ENCODE assay signal across 7 mouse cellular contexts in genomic region chr10:81349146-81349545, GRCm38 (mm10). TPM values are rescaled to one million over a fixed set of nuclear protein-coding genes. Genes with fewer than 3 reads are reported as not detected.
DNase-seq lines count a peak whose midpoint lies in the region; ATAC-seq and TF ChIP-seq lines count a peak whose summit lies in the region.

No protein-coding gene starts in this region.

- TF ChIP-seq RAD21 in CH12.LX (IDR thresholded peaks at IDR 0.05; ENCODE audit: low read depth, low read length), result no peak

- peak overlapping the region; percentile 89 for H3K4me2 ChIP-seq in CH12.LX (ENCODE audit: insufficient read depth, low read depth, poor library complexity, severe bottlenecking)
- peak overlapping the region; percentile 92 for H3K4me2 ChIP-seq in forebrain, embryonic 14.5 days (ENCODE audit: low read length)
- H3K4me2 ChIP-seq in kidney, embryonic 14.5 days (replicated peaks; ENCODE audit: low read depth, low read length), result peak overlapping the region; percentile 73

- in situ Hi-C loops in CH12.LX (cut with MboI; ENCODE audit: low pct_ligation_motif_present, low pct_unique_long_range_greater_than_20kb, low sequenced_read_pairs), result no loop called here

- H3K79me2 ChIP-seq in CH12.LX (replicated peaks; ENCODE audit: control insufficient read depth, extremely low read depth, insufficient read depth, poor library complexity, severe bottlenecking), result no peaks in the 10 kb centered on the region

- H3K36me3 ChIP-seq in CH12.LX (replicated peaks in 1 of 2; ENCODE audit: control insufficient read depth in 1 of 2, insufficient read depth in 1 of 2, low read length in 1 of 2), result peaks cover 20 to 37% of the 10 kb centered on the region in 2 experiments
- peaks cover 10% of the 10 kb centered on the region for H3K36me3 ChIP-seq in forebrain, embryonic 14.5 days (ENCODE audit: control insufficient read depth, insufficient read depth, low read length)
- peaks cover 13% of the 10 kb centered on the region; the same call in 1 of the 2 replicates for H3K36me3 ChIP-seq in kidney, embryonic 14.5 days (ENCODE audit: control insufficient read depth, insufficient read depth, low read length)

- TF ChIP-seq POLR2A in CH12.LX (IDR thresholded peaks at IDR 0.05; ENCODE audit: low read depth, low read length), result no peak

- dilution Hi-C loops in CH12.LX (cut with MboI; ENCODE audit: extremely low pct_ligation_motif_present, extremely low pct_unique_long_range_greater_than_20kb, low sequenced_read_pairs), result no loop called here

- ATAC-seq in forebrain, embryonic 14.5 days, result no peak
- ATAC-seq in kidney, embryonic 14.5 days (ENCODE audit: low FRiP score, low TSS enrichment), result no peak

- no peak for TF ChIP-seq EP300 in CH12.LX (IDR thresholded peaks at IDR 0.05; ENCODE audit: low read length)

- H3K27me3 ChIP-seq in CH12.LX (replicated peaks), result no peaks in the 10 kb centered on the region
- H3K27me3 ChIP-seq in forebrain, embryonic 14.5 days (replicated peaks; ENCODE audit: control insufficient read depth, insufficient read depth, low read length), result peaks cover 7% of the 10 kb centered on the region; the same call in 1 of the 2 replicates
- no peaks in the 10 kb centered on the region for H3K27me3 ChIP-seq in kidney, embryonic 14.5 days (ENCODE audit: control insufficient read depth, insufficient read depth, low read length)

- no peak overlapping the region for H3K27ac ChIP-seq in CH12.LX (ENCODE audit: insufficient read depth, low read depth)
- H3K27ac ChIP-seq in forebrain, embryonic 14.5 days (ENCODE audit: low read depth, low read length), result no peak overlapping the region
- H3K27ac ChIP-seq in kidney, embryonic 14.5 days (ENCODE audit: low read depth, low read length), result no peak overlapping the region; the same call in 1 of the 2 replicates

- peak; percentile 70 for DNase-seq in CH12.LX (ENCODE audit: extremely low read depth)
- peak; percentile 39 for DNase-seq in Muller cell, postnatal 12 days (ENCODE audit: inconsistent ontology term)
- DNase-seq in forebrain, embryonic 14.5 days (ENCODE audit: low spot score), result no peak
- peak; percentile 75 for DNase-seq in lung, postnatal 36 days
- DNase-seq in ovary, postnatal 14 days (ENCODE audit: low spot score), result no peak
- no peak for DNase-seq in ovary, postnatal 36 days (ENCODE audit: low spot score)

- H3K4me3 ChIP-seq in CH12.LX (replicated peaks in 1 of 3; ENCODE audit: low read depth in 2 of 3, low read length in 2 of 3, poor library complexity in 1 of 3), result peak overlapping the region; percentile 74 to 89 (median 80)
- peak overlapping the region; percentile 72 for H3K4me3 ChIP-seq in forebrain, embryonic 14.5 days (ENCODE audit: low read depth, low read length)
- peak overlapping the region; percentile 74 for H3K4me3 ChIP-seq in kidney, embryonic 14.5 days (ENCODE audit: low read length)

- peaks cover 7 to 37% of the 10 kb centered on the region in 2 experiments for H3K4me1 ChIP-seq in CH12.LX (ENCODE audit: control insufficient read depth in 1 of 2, insufficient read depth in 2 of 2)
- H3K4me1 ChIP-seq in forebrain, embryonic 14.5 days (ENCODE audit: control insufficient read depth, insufficient read depth, low read length), result peaks cover 15% of the 10 kb centered on the region
- peaks cover 16% of the 10 kb centered on the region for H3K4me1 ChIP-seq in kidney, embryonic 14.5 days (ENCODE audit: control insufficient read depth, insufficient read depth, low read length)

- TF ChIP-seq CTCF in CH12.LX (conservative IDR thresholded peaks at IDR 0.05 in 1 of 2, IDR thresholded peaks at IDR 0.05 in 1 of 2; ENCODE audit: low read depth in 2 of 2, low read length in 2 of 2), result no peak

- 4% methylated on average over 12 of the region's 12 CpGs for WGBS in forebrain, embryonic 14.5 days
- WGBS in kidney, embryonic 14.5 days, result 7% methylated on average over 12 of the region's 12 CpGs

- no peaks in the 10 kb centered on the region for H3K9me3 ChIP-seq in CH12.LX (replicated peaks; ENCODE audit: low read length)
- H3K9me3 ChIP-seq in forebrain, embryonic 14.5 days (replicated peaks; ENCODE audit: control insufficient read depth, low read length), result no peaks in the 10 kb centered on the region
- no peaks in the 10 kb centered on the region for H3K9me3 ChIP-seq in kidney, embryonic 14.5 days (ENCODE audit: control insufficient read depth, low read length)

- peak overlapping the region; percentile 80; the same call in 1 of the 2 replicates for H3K9ac ChIP-seq in CH12.LX (ENCODE audit: insufficient read depth, low read depth)
- H3K9ac ChIP-seq in forebrain, embryonic 14.5 days (ENCODE audit: low read length), result peak overlapping the region; percentile 79
- peak overlapping the region; percentile 88; the same call in 1 of the 2 replicates for H3K9ac ChIP-seq in kidney, embryonic 14.5 days (ENCODE audit: low read depth, low read length)

TF ChIP-seq in CH12.LX, 34 proteins besides CTCF, POLR2A, EP300 and RAD21:
- TF ChIP-seq USF2 (conservative IDR thresholded peaks at IDR 0.05; ENCODE audit: low read depth, low read length) (no peak), KAT2A (IDR thresholded peaks at IDR 0.05; ENCODE audit: insufficient replicate concordance, low read length) (no peak), E2F4 (IDR thresholded peaks at IDR 0.05; ENCODE audit: insufficient replicate concordance, low read depth, low read length) (no peak), CHD1 (IDR thresholded peaks at IDR 0.05; ENCODE audit: low read depth, low read length) (no peak), BHLHE40 (IDR thresholded peaks at IDR 0.05; ENCODE audit: low read depth, low read length) (no peak)

RNA-seq across cellular contexts. Expression of gene Hmg20b, which starts 1.1 kb away (rescaled TPM):
- total RNA-seq in CH12.LX (2012; rRNA removed), result 17.0 and 18.7 TPM in 2 replicates
- 7.4 and 7.9 TPM in 2 replicates for total RNA-seq in CH12.LX (2014; rRNA removed)
- polyA plus RNA-seq in CH12.LX (2012; ENCODE audit: insufficient read length, low read depth), result 37.3 and 39.6 TPM in 2 replicates
- polyA plus RNA-seq in forebrain, embryonic 14.5 days (2014; fragmentation: Nextera tagmentation; extraction: Ambion mirVana), result 42.5 and 44.4 TPM in 2 replicates
- polyA plus RNA-seq in kidney, embryonic 14.5 days (2014; fragmentation: Nextera tagmentation; extraction: Ambion mirVana), result 115 and 119 TPM in 2 replicates

RNA-seq across cellular contexts. Expression of gene Gipc3, which starts 6.1 kb away (rescaled TPM):
- total RNA-seq in CH12.LX (2012; rRNA removed), result 0.04 and 0.08 TPM in 2 replicates
- total RNA-seq in CH12.LX (2014; rRNA removed), result not detected in 2 replicates
- polyA plus RNA-seq in CH12.LX (2012; ENCODE audit: insufficient read length, low read depth), result 0.09 TPM in 1 of 2 replicates, not detected in the other
- polyA plus RNA-seq in forebrain, embryonic 14.5 days (2014; fragmentation: Nextera tagmentation; extraction: Ambion mirVana), result not detected in 2 replicates
- polyA plus RNA-seq in kidney, embryonic 14.5 days (2014; fragmentation: Nextera tagmentation; extraction: Ambion mirVana), result 0.05 and 0.07 TPM in 2 replicates

RNA-seq across cellular contexts. Expression of gene Mfsd12, which starts 8.1 kb away (rescaled TPM):
- total RNA-seq in CH12.LX (2012; rRNA removed) (9.5 and 12.9 TPM in 2 replicates), CH12.LX (2014; rRNA removed) (4.0 and 5.2 TPM in 2 replicates)
- 7.4 and 8.7 TPM in 2 replicates for polyA plus RNA-seq in CH12.LX (2012; ENCODE audit: insufficient read length, low read depth)
- polyA plus RNA-seq in forebrain, embryonic 14.5 days (2014; fragmentation: Nextera tagmentation; extraction: Ambion mirVana), result 4.1 and 4.9 TPM in 2 replicates
- polyA plus RNA-seq in kidney, embryonic 14.5 days (2014; fragmentation: Nextera tagmentation; extraction: Ambion mirVana), result 4.1 and 4.6 TPM in 2 replicates

RNA-seq across cellular contexts. Expression of gene 4930404N11Rik, which starts 16.5 kb away (rescaled TPM):
- 5.2 and 7.2 TPM in 2 replicates for total RNA-seq in CH12.LX (2012; rRNA removed)
- total RNA-seq in CH12.LX (2014; rRNA removed), result 0.23 TPM in 1 of 2 replicates, not detected in the other
- 2.2 and 2.7 TPM in 2 replicates for polyA plus RNA-seq in CH12.LX (2012; ENCODE audit: insufficient read length, low read depth)
- 0.33 TPM in 1 of 2 replicates, not detected in the other for polyA plus RNA-seq in forebrain, embryonic 14.5 days (2014; fragmentation: Nextera tagmentation; extraction: Ambion mirVana)
- 0.14 and 0.30 TPM in 2 replicates for polyA plus RNA-seq in kidney, embryonic 14.5 days (2014; fragmentation: Nextera tagmentation; extraction: Ambion mirVana)

RNA-seq across cellular contexts. Expression of gene Tbxa2r, which starts 20.6 kb away (rescaled TPM):
- total RNA-seq in CH12.LX (2012; rRNA removed), result 0.13 and 0.21 TPM in 2 replicates
- 0.12 TPM in 1 of 2 replicates, not detected in the other for total RNA-seq in CH12.LX (2014; rRNA removed)
- 0.23 and 0.30 TPM in 2 replicates for polyA plus RNA-seq in CH12.LX (2012; ENCODE audit: insufficient read length, low read depth)
- polyA plus RNA-seq in forebrain, embryonic 14.5 days (2014; fragmentation: Nextera tagmentation; extraction: Ambion mirVana), result 2.9 and 4.1 TPM in 2 replicates
- 8.7 and 10.1 TPM in 2 replicates for polyA plus RNA-seq in kidney, embryonic 14.5 days (2014; fragmentation: Nextera tagmentation; extraction: Ambion mirVana)

Comparison
In these comparisons a context has a peak if more than half of its experiments do, and no peak if none do; other contexts are left out.
1. DNase-seq: peak in CH12.LX (single experiment), Muller cell, postnatal 12 days (single experiment) and lung, postnatal 36 days (single experiment); none in forebrain, embryonic 14.5 days (single experiment), ovary, postnatal 14 days (single experiment) and ovary, postnatal 36 days (single experiment).
2. Peak in every context shown above with its lines, with median percentiles within 50 percentile points of each other: H3K4me2 ChIP-seq, H3K4me3 ChIP-seq and H3K9ac ChIP-seq.